Mouse (Mus musculus) left cerebral cortex, postnatal 4 days (tissue): ENCODE data around the gene Slc36a2. TPM values are rescaled to one million over a fixed set of nuclear protein-coding genes. Genes with fewer than 3 reads are reported as not detected.

Source experiments
- total RNA-seq, 2 experiments: library from RNA; stranded (reverse); gene quantifications; 2 replicates each; pipeline ENCODE4 v1.2.3; 2021

Gene Slc36a2
- total RNA-seq, 2 experiments from 2014 or later: 0.52 TPM; not detected in 1

Other genes with a start within 250 kb of the Slc36a2 start
- gene Tnip1, start 222.2 kb downstream of the Slc36a2 start, total RNA-seq: 10 to 100 TPM; 22.8 to 24.9 TPM
- 10 to 100 TPM; 70.0 to 70.2 TPM for gene Anxa6, start 151.6 kb downstream of the Slc36a2 start, total RNA-seq
- not detected for gene Ccdc69, start 106.9 kb downstream of the Slc36a2 start, total RNA-seq
- 10 to 100 TPM; 31.0 to 32.2 TPM for gene Gm2a, start 87.0 kb downstream of the Slc36a2 start, total RNA-seq
- not detected for gene Slc36a3, start 33.4 kb downstream of the Slc36a2 start, total RNA-seq
- gene Slc36a1, start 19.3 kb upstream of the Slc36a2 start, total RNA-seq: 10 to 100 TPM; 33.5 to 41.3 TPM
- under 1 TPM; 0.70 to 0.86 TPM for gene Fat2, start 151.5 kb upstream of the Slc36a2 start, total RNA-seq
- 100 to 1,000 TPM; 228 to 243 TPM for gene Sparc, start 238.1 kb upstream of the Slc36a2 start, total RNA-seq